Comparison of ENCODE assay signal across 8 mouse cellular contexts in the genomic region with DNA sequence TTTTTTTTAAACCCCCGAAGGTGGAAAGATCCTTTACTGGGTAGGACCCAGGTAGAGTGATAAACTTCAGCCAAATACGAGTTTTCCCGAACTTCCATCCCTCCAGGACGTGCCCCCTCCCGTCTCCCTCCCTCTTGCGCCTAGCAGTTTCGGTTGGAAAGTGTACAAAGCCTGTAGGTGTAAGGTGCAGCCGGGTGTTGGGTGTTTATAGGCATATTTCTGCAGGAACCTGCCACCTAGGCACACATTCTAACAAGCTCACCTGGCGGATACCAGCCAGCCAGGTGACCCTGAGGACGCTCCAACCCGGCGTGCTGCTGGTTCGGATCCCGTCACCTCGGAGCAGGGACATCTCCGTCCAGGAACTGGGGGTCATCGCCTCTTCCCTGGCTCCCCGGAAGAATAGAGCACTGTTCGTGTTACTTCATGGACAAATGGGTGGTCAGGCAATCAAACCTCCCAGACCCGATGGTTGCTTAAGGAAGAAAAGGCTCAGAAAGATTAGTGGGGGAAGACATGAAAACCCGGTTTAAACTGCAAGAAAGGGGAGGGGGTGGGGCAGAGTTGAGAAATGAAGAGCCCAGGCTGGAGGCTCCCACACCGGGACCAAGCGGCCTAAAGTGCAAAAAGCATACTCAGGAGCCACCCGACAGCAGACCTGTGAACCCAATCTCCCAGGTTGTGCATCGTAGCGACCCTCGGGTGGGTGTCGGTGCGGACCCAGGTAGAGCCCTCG. TPM values are rescaled to one million over a fixed set of nuclear protein-coding genes. Genes with fewer than 3 reads are reported as not detected.
DNase-seq lines count a peak whose midpoint lies in the region; ATAC-seq lines count a peak whose summit lies in the region.

No protein-coding gene starts in this region.

- no peaks in the 10 kb centered on the region for H3K9me3 ChIP-seq in megakaryocyte, embryonic 14.5 days
- H3K9me3 ChIP-seq in hindbrain, embryonic 14.5 days (ENCODE audit: control insufficient read depth, low read length): no peaks in the 10 kb centered on the region

- H3K9ac ChIP-seq in hindbrain, embryonic 14.5 days: no peak overlapping the region

- no peaks in the 10 kb centered on the region for H3K36me3 ChIP-seq in megakaryocyte, embryonic 14.5 days (replicated peaks; ENCODE audit: low read length)
- no peaks in the 10 kb centered on the region for H3K36me3 ChIP-seq in hindbrain, embryonic 14.5 days (replicated peaks; ENCODE audit: control insufficient read depth, insufficient read depth)

- no peak for ATAC-seq in megakaryocyte, adult 5-6 weeks (ENCODE audit: poor library complexity, severe bottlenecking)
- no peak for ATAC-seq in hindbrain, embryonic 14.5 days (ENCODE audit: low FRiP score)

- no peak overlapping the region for H3K27ac ChIP-seq in hindbrain, embryonic 14.5 days

- H3K27me3 ChIP-seq in megakaryocyte, embryonic 14.5 days (replicated peaks): peaks cover 14% of the 10 kb centered on the region
- peaks cover 76% of the 10 kb centered on the region for H3K27me3 ChIP-seq in hindbrain, embryonic 14.5 days (ENCODE audit: control insufficient read depth, insufficient read depth, low read length)

- intact Hi-C loops in gastrocnemius, postnatal 14 days (cut with DNase I; ENCODE audit: low total_unique reads): loop anchor here (10.0 kb wide), 1 partner anchor 101 kb away; no protein-coding TSS in a partner anchor

- H3K4me1 ChIP-seq in megakaryocyte, embryonic 14.5 days: peaks cover 67% of the 10 kb centered on the region
- H3K4me1 ChIP-seq in hindbrain, embryonic 14.5 days (replicated peaks; ENCODE audit: control insufficient read depth, insufficient read depth, low read length): peaks cover 48% of the 10 kb centered on the region

- peak overlapping the region; percentile 94 for H3K4me3 ChIP-seq in megakaryocyte, embryonic 14.5 days (replicated peaks)
- H3K4me3 ChIP-seq in hindbrain, embryonic 14.5 days (replicated peaks; ENCODE audit: low read length): peak overlapping the region; percentile 47

- DNase-seq in embryo, embryonic 11 days: peak; percentile 33
- DNase-seq in hindbrain, embryonic 14.5 days (ENCODE audit: low spot score): peak; percentile 25
- peak; percentile 6 for DNase-seq in lung, postnatal 14 days
- DNase-seq in layer of hippocampus, adult 9-11 months: no peak
- DNase-seq in gastrocnemius, postnatal 14 days: no peak
- no peak for DNase-seq in layer of hippocampus, postnatal 10 days (ENCODE audit: low spot score in 2 of 2)

- under 1% methylated on average over 30 of the region's 30 CpGs for WGBS in hindbrain, embryonic 14.5 days

- H3K4me2 ChIP-seq in hindbrain, embryonic 14.5 days (replicated peaks): peak overlapping the region; percentile 79

RNA-seq across cellular contexts. Expression of gene Ccnd2, which starts 2.1 kb away (rescaled TPM):
- polyA plus RNA-seq in megakaryocyte, embryonic 14.5 days (2012; ENCODE audit: insufficient read depth, low replicate concordance): 143 and 319 TPM in 2 replicates
- 7.9 and 19.1 TPM in 2 replicates for total RNA-seq in megakaryocyte, adult 5-6 weeks (2015)
- 3.6 and 5.4 TPM in 2 replicates for total RNA-seq in megakaryocyte, adult 5-6 weeks (2017)
- polyA plus RNA-seq in hindbrain, embryonic 14.5 days (2014; fragmentation: Nextera tagmentation; extraction: Ambion mirVana): 163 and 239 TPM in 2 replicates
- 10 to 100 TPM; 17.6 to 31.6 TPM for total RNA-seq in gastrocnemius, postnatal 14 days (2021)
- 100 to 1,000 TPM; 190 to 200 TPM for total RNA-seq in layer of hippocampus, postnatal 10 days (2021)

RNA-seq across cellular contexts. Expression of gene Tigar, which starts 44.8 kb away (rescaled TPM):
- 0.50 TPM in 1 of 2 replicates, not detected in the other for polyA plus RNA-seq in megakaryocyte, embryonic 14.5 days (2012; ENCODE audit: insufficient read depth, low replicate concordance)
- 4.0 and 4.7 TPM in 2 replicates for total RNA-seq in megakaryocyte, adult 5-6 weeks (2015)
- 4.7 and 5.0 TPM in 2 replicates for total RNA-seq in megakaryocyte, adult 5-6 weeks (2017)
- 6.5 and 6.9 TPM in 2 replicates for polyA plus RNA-seq in hindbrain, embryonic 14.5 days (2014; fragmentation: Nextera tagmentation; extraction: Ambion mirVana)
- 10 to 100 TPM; 16.4 to 18.9 TPM for total RNA-seq in gastrocnemius, postnatal 14 days (2021)
- total RNA-seq in layer of hippocampus, postnatal 10 days (2021): 10 to 100 TPM; 29.3 to 30.3 TPM

Comparison
In these comparisons a context has a peak if more than half of its experiments do, and no peak if none do; other contexts are left out.
1. DNase-seq: peak in embryo, embryonic 11 days (single experiment), hindbrain, embryonic 14.5 days (single experiment) and lung, postnatal 14 days (single experiment); none in layer of hippocampus, adult 9-11 months (single experiment), gastrocnemius, postnatal 14 days (single experiment) and layer of hippocampus, postnatal 10 days (0 of 2).
2. RNA of gene Ccnd2, which starts 2.1 kb away (total RNA-seq): 190 to 200 TPM in layer of hippocampus, postnatal 10 days; 17.6 to 31.6 TPM in gastrocnemius, postnatal 14 days and 3.6 to 19.1 TPM in megakaryocyte, adult 5-6 weeks; every median in the first group is over 4 times any median in the second.